Mouse (Mus musculus): ENCODE data around the gene Col5a1.

DNA sequence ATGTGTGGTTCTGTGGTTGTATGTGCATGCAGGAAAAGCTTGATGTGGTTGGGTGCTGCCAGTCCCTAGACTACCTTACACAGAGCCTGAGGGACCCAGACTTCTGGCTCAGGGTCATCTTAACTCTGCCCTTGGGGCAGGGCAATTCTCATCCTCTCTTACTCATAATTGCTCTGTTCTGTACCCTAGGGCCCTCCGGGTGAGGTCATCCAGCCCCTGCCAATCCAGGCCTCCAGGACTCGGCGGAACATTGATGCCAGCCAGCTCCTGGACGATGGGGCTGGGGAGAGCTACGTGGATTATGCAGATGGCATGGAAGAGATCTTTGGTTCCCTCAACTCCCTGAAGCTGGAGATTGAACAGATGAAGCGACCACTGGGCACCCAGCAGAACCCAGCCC is 138.2 kb downstream of the Col5a1 start:
- TF ChIP-seq POLR2A (IDR thresholded peaks at IDR 0.05; ENCODE audit: low read depth, low read length) (no peak), CTCF (IDR thresholded peaks at IDR 0.05; ENCODE audit: extremely low read depth, insufficient read depth, insufficient read length, insufficient replicate concordance) (no peak)

All from spleen, adult 2 months (tissue).